Mouse (Mus musculus) limb, embryonic 11.5 days (tissue): ENCODE data around the gene Gstm6. TPM values are rescaled to one million over a fixed set of nuclear protein-coding genes. Genes with fewer than 3 reads are reported as not detected.

ENCODE experiments used
- ATAC-seq: fragments of 200-750 bp; cut with Nextera tagmentation; 2 replicates; pipeline ENCODE4 v1.8.0; 2017; ENCODE audit warnings: low read depth; ENCODE audit not compliant: insufficient number of reproducible peaks, low FRiP score, low TSS enrichment
- DNase-seq: peaks from one replicate; pipeline ENCODE4 v3.0.0-alpha.2; 2015; ENCODE audit warnings: low spot score
- H3K27ac ChIP-seq: fragments of 300-500 bp; sonication (generic); replicated peaks from 2 replicates; pipeline ENCODE4 v1.5.1; 2014; ENCODE audit warnings: low read depth, mild to moderate bottlenecking, low read length
- H3K27me3 ChIP-seq: fragments of 300-500 bp; sonication (generic); 2 replicates; pipeline ENCODE4 v1.6.1; 2014; ENCODE audit warnings: mild to moderate bottlenecking, low read length, mixed read lengths; ENCODE audit not compliant: control insufficient read depth, insufficient read depth
- H3K36me3 ChIP-seq: fragments of 300-500 bp; sonication (generic); 2 replicates; pipeline ENCODE4 v1.6.1; 2014; ENCODE audit warnings: mild to moderate bottlenecking, low read length, moderate library complexity, mixed read lengths; ENCODE audit not compliant: control insufficient read depth, insufficient read depth
- H3K4me1 ChIP-seq: fragments of 300-500 bp; sonication (generic); 2 replicates; pipeline ENCODE4 v1.6.1; 2014; ENCODE audit warnings: low read length, mixed read lengths; ENCODE audit not compliant: control insufficient read depth, insufficient read depth
- H3K4me2 ChIP-seq: fragments of 300-500 bp; sonication (generic); 2 replicates; pipeline ENCODE4 v1.6.1; 2014; ENCODE audit warnings: low read depth, mild to moderate bottlenecking, moderate library complexity; ENCODE audit not compliant: severe bottlenecking
- H3K4me3 ChIP-seq: fragments of 300-500 bp; sonication (generic); 2 replicates; pipeline ENCODE4 v1.5.1; 2014; ENCODE audit warnings: low read depth, low read length
- H3K9ac ChIP-seq: fragments of 300-500 bp; sonication (generic); 2 replicates; pipeline ENCODE4 v1.6.1; 2014; ENCODE audit warnings: mild to moderate bottlenecking, low read length
- H3K9me3 ChIP-seq: fragments of 300-500 bp; sonication (generic); 2 replicates; pipeline ENCODE4 v1.6.1; 2016; ENCODE audit warnings: low read length; ENCODE audit not compliant: control insufficient read depth
- WGBS: fragments of 180-500 bp; shearing (Covaris S2); extraction: QIAGEN DNeasy Blood & Tissue Kit; methylation state at CpG from one replicate; pipeline ENCODE4 v1.1.7; 2014; 5-methylcytosine and 5-hydroxymethylcytosine counted together
- polyA plus RNA-seq: library from polyadenylated mRNA; unstranded; fragments of >200 nt; fragmentation: Nextera tagmentation; extraction: Ambion mirVana; gene quantifications from 2 replicates; pipeline ENCODE4 v1.2.1, GENCODE M21; 2014

The Gstm6 gene
- polyA plus RNA-seq, 1 experiment from 2014 or later, result 4.9 TPM

DNA sequence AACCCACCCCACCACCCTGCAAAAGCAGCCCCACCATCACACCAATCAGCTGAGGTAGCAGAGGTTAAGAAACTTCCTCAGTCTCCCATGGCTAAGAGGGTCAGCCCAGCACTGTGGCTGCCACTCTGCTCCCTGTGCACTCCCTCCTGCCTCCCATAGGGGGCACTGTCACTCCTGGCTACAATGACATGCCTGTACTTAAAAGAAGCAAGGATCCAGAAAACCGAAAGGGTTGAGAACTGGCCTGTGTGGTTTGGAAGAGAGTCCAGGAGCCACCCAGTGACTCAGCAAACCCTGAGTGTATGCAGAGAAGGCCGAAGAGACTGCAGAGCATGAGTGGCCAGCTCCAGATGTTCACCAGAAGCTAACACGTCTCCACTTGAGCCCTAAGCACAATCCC lies 4.1 kb downstream of the Gstm6 start:
- Histone ChIP-seq H3K4me2 (no peak overlapping the region), H3K4me3 (no peak overlapping the region), H3K9me3 (no peaks in the 10 kb centered on the region), H3K9ac (no peak overlapping the region), H3K36me3 (no peaks in the 10 kb centered on the region), H3K27ac (no peak overlapping the region), H3K27me3 (no peaks in the 10 kb centered on the region), H3K4me1 (no peaks in the 10 kb centered on the region)
- ATAC-seq (no peak), DNase-seq (peak; percentile 76)
- 42% methylated on average over 3 of the region's 3 CpGs for WGBS

DNA sequence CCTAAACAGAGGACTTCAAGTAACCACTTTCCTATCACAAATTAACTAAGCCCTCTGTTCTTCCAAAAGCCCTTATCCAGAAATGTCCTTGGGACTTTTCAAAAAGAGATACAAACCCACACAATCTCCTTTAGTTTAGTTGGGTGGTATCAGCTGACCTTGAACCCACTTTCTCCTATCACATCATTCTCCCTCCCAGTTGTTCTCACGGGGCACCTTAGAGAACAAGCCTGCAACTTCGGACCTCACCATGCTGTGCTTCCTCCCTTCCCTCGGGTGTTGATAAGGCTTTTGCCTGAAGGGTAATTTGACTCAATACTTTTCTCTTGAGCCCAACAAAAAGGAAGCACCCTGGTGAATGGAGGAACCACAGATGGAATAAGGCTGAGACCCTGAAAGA lies 7.7 kb downstream of the Gstm6 start:
- Histone ChIP-seq H3K27ac (no peak overlapping the region), H3K4me2 (no peak overlapping the region), H3K4me1 (0 out of 2 replicates have a peak, but pooled peaks cover 2% of the 10 kb centered on the region), H3K9ac (no peak overlapping the region), H3K36me3 (no peaks in the 10 kb centered on the region), H3K9me3 (no peaks in the 10 kb centered on the region), H3K4me3 (no peak overlapping the region), H3K27me3 (no peaks in the 10 kb centered on the region)
- 68% methylated on average over 3 of the region's 3 CpGs for WGBS
- DNase-seq, result no peak
- no peak for ATAC-seq

DNA sequence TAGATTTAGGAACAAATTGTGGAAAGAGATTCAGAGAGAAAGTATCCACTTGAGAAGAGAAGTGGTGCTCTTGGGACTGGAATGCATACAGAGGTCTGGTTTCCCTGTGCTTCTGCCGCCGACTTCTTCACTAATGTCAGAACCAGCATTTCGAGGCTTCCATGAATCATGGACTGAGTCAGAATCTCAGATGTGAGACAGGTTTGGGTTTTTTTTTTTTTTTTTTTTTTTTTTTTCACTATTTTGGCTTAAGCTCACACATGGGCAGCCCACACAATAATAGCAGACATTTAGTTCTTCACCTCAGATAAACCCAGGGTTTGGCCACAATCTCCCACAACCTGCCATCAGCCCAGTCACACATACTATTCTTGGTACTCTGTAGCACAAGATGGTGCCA lies 8.3 kb downstream of the Gstm6 start:
- 88% methylated on average over 3 of the region's 3 CpGs for WGBS
- H3K4me1 ChIP-seq, result 0 out of 2 replicates have a peak, but pooled peaks cover 2% of the 10 kb centered on the region
- no peak for ATAC-seq

DNA sequence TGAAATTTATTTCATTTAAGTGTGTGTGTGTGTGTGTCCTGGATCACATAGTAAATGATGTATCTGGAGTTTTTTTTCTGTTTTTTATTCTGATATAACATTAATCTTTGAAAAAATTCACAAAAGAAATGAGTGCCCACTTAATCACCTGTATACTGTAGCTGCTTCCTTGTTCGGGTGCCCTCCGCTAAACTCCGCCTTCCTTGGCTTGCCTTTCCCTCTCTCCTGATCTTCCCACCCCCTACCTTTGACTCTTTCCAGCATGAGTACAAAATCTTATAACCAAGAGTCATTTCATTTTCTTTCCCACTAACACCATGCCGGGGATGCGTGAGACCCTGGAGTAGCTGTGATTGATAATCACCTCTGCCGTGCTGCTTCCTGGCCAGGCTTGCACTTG lies 11.4 kb downstream of the Gstm6 start:
- DNase-seq, result no peak
- 69% methylated on average over 6 of the region's 6 CpGs for WGBS
- H3K36me3 ChIP-seq, result no peaks in the 10 kb centered on the region
- no peak overlapping the region for H3K27ac ChIP-seq
- peak; percentile 2; the same call in 1 of the 2 replicates for ATAC-seq
- H3K27me3 ChIP-seq, result no peaks in the 10 kb centered on the region
- 0 out of 2 replicates have a peak, but pooled peaks cover 2% of the 10 kb centered on the region for H3K4me1 ChIP-seq
- H3K4me2 ChIP-seq, result no peak overlapping the region
- no peak overlapping the region for H3K9ac ChIP-seq
- H3K4me3 ChIP-seq, result no peak overlapping the region
- no peaks in the 10 kb centered on the region for H3K9me3 ChIP-seq

More for the DNA sequence above, 8.3 kb downstream of the Gstm6 start:
- no peak overlapping the region for H3K9ac ChIP-seq
- no peak overlapping the region for H3K4me3 ChIP-seq
- H3K9me3 ChIP-seq, result no peaks in the 10 kb centered on the region
- DNase-seq, result no peak
- H3K27me3 ChIP-seq, result no peaks in the 10 kb centered on the region
- H3K27ac ChIP-seq, result no peak overlapping the region
- no peaks in the 10 kb centered on the region for H3K36me3 ChIP-seq
- no peak overlapping the region for H3K4me2 ChIP-seq

DNA sequence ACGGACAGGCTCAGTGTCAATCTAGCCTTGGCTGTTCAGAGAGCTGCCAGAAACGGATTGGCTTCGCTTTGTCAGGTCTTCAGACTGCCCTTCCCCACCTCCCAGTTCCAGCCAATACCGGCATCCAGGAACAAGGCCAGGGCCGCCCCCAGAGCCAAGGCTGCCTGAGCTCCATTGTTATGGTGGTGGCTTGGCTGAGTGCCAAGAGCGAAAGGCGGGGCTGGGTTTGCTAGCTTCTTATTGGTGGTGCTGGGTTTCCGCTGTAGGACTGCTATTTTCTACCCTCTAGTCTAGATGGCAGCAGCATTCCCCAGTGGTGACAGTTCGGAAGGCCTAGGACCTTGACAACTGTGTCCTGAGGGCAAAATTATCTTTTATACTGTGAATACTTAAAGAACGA lies 11.9 kb downstream of the Gstm6 start, which contains the start of gene Gstm7:
TSS of gene Gstm7 (minus strand) at position 148 of the 400 bp plus-strand sequence.
- 9% methylated on average over 10 of the region's 10 CpGs for WGBS
- ATAC-seq (peak; percentile 95), DNase-seq (peak; percentile 99)
- Histone ChIP-seq H3K4me1 (0 out of 2 replicates have a peak, but pooled peaks cover 2% of the 10 kb centered on the region), H3K4me3 (peak within 1 kb of the TSS; percentile 20; the same call in 1 of the 2 replicates), H3K9me3 (no peaks in the 10 kb centered on the region), H3K36me3 (no peaks in the 10 kb centered on the region), H3K27ac (0 out of 2 replicates have a peak within 1 kb of the TSS, but pooled peaks have one; percentile 33), H3K9ac (peak within 1 kb of the TSS; percentile 55), H3K4me2 (peak within 1 kb of the TSS; percentile 47), H3K27me3 (no peaks in the 10 kb centered on the region)

DNA sequence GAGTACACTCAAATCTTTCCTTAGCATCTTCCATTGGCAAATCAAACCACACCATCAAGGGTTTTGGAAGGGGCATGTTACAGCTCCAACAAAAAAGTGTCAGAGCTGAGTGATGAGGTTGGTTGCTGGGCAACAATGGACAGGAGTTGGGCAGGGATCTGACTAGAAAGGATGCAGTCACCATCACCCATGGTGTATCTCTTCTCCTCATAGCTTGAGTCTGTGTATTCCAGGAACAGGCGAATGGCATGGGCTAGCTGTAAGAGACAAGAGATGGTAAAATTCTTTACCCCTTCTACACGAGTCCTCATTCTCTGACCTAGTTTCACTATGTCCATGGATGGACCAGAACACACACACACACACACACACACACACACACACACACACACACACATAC lies 12.4 kb downstream of the Gstm6 start:
- no peaks in the 10 kb centered on the region for H3K36me3 ChIP-seq
- H3K27me3 ChIP-seq, result no peaks in the 10 kb centered on the region
- ATAC-seq (no peak; the same call in 1 of the 2 replicates), DNase-seq (no peak)
- peak overlapping the region; percentile 20; the same call in 1 of the 2 replicates for H3K4me3 ChIP-seq
- H3K9me3 ChIP-seq, result no peaks in the 10 kb centered on the region
- H3K9ac ChIP-seq, result peak overlapping the region; percentile 55
- H3K4me2 ChIP-seq, result peak overlapping the region; percentile 47
- WGBS, result 82% methylated on average over 2 of the region's 2 CpGs
- H3K27ac ChIP-seq, result 0 out of 2 replicates have a peak overlapping the region, but pooled peaks have one; percentile 33
- H3K4me1 ChIP-seq, result 0 out of 2 replicates have a peak, but pooled peaks cover 2% of the 10 kb centered on the region

DNA sequence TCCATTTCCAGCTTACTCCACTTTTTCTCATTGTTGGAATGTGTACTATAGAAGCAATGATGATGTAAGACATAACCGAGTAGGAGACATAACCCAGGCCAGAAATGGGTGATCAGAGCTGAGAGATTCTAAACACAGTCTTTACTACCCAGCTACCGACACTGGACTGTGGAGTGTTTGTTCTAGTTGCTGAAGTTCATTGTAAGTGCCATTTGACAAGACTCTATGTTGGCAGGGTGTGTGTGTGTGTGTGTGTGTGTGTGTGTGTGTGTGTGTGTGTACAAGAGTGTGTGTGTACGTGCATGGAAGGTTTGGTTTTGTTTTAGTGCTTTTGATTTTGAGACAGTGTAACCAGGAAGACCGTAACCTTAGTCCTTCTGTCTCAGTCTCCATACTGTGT lies 13.8 kb downstream of the Gstm6 start:
- no peak for DNase-seq
- 0 out of 2 replicates have a peak, but pooled peaks cover 2% of the 10 kb centered on the region for H3K4me1 ChIP-seq
- no peak overlapping the region for H3K4me3 ChIP-seq
- WGBS, result 91% methylated on average over 4 of the region's 4 CpGs
- no peaks in the 10 kb centered on the region for H3K9me3 ChIP-seq
- H3K27ac ChIP-seq, result no peak overlapping the region
- no peak overlapping the region for H3K4me2 ChIP-seq
- no peaks in the 10 kb centered on the region for H3K27me3 ChIP-seq
- no peaks in the 10 kb centered on the region for H3K36me3 ChIP-seq
- H3K9ac ChIP-seq, result no peak overlapping the region
- ATAC-seq, result no peak

DNA sequence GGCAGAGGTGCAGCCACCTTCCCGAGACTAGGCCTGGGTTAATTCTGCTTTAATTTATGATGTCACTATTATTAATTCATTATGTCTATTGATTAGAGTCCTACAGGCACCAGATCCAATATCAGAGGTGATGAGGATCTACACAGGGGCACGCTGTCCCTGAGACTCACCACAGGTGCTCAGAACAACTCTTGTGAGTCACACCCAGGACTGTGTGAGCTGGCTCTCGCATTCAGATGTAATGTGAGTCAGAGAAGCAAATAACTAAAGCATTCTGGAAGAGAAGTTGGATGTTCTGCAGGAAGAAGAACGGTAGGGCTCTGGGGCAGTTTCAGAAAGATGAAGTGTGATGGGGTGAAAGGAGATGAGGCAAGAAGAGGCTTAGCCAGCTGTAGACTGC lies 14.3 kb downstream of the Gstm6 start:
- no peak overlapping the region for H3K9ac ChIP-seq
- no peak for ATAC-seq
- 80% methylated on average over 4 of the region's 4 CpGs for WGBS
- no peaks in the 10 kb centered on the region for H3K36me3 ChIP-seq
- H3K27ac ChIP-seq, result no peak overlapping the region
- no peak overlapping the region for H3K4me2 ChIP-seq
- no peak for DNase-seq
- no peaks in the 10 kb centered on the region for H3K9me3 ChIP-seq
- no peak overlapping the region for H3K4me3 ChIP-seq
- no peaks in the 10 kb centered on the region for H3K27me3 ChIP-seq
- H3K4me1 ChIP-seq, result 0 out of 2 replicates have a peak, but pooled peaks cover 2% of the 10 kb centered on the region

DNA sequence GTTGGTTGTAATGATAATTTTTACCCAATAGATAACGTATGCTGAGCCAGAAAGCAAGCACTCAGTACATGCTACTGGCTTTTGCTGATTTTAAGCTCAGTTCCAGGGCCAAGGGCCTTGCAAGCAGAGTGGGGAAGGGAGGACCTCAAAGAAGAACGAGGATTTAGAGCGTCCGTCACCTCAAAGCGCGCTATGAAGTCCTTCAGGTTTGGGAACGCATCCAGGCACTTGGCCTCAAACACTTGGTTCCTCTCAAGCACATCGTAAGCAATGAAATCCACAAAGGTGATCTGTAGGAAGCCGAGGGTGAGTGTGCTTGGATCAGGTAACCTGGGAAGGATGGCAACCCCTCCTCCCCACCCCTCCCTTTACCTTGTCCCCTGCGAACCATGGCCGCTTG lies 14.9 kb downstream of the Gstm6 start:
- ATAC-seq (no peak), DNase-seq (no peak)
- no peaks in the 10 kb centered on the region for H3K27me3 ChIP-seq
- 87% methylated on average over 11 of the region's 11 CpGs for WGBS
- no peak overlapping the region for H3K4me3 ChIP-seq
- H3K9ac ChIP-seq, result no peak overlapping the region
- 0 out of 2 replicates have a peak, but pooled peaks cover 2% of the 10 kb centered on the region for H3K4me1 ChIP-seq
- H3K9me3 ChIP-seq, result no peaks in the 10 kb centered on the region
- no peak overlapping the region for H3K27ac ChIP-seq
- H3K4me2 ChIP-seq, result no peak overlapping the region
- no peaks in the 10 kb centered on the region for H3K36me3 ChIP-seq
